Mouse (Mus musculus) embryonic facial prominence, embryonic 11.5 days (tissue): ENCODE results near the gene Amh. TPM values are rescaled to one million over a fixed set of nuclear protein-coding genes. Genes with fewer than 3 reads are reported as not detected.
A peak's percentile ranks its signal among the peaks of the same experiment; 100 is the strongest.

Experiments used
- ATAC-seq: fragments of 200-750 bp; cut with Nextera tagmentation; replicated peaks from 2 replicates; pipeline ENCODE4 v1.8.0; 2017; ENCODE audit warnings: low read depth; ENCODE audit not compliant: insufficient number of reproducible peaks, low FRiP score, low TSS enrichment
- DNase-seq: peaks from one replicate; pipeline ENCODE4 v3.0.0-alpha.2; 2015; ENCODE audit warnings: low spot score
- H3K27ac ChIP-seq: fragments of 300-500 bp; sonication (generic); replicated peaks from 2 replicates; pipeline ENCODE4 v1.5.1; 2014; ENCODE audit warnings: mild to moderate bottlenecking, low read depth, low read length, control low read depth
- H3K27me3 ChIP-seq: fragments of 300-500 bp; sonication (generic); 2 replicates; pipeline ENCODE4 v1.6.1; 2014; ENCODE audit warnings: mild to moderate bottlenecking, low read length, moderate library complexity, mixed read lengths; ENCODE audit not compliant: control insufficient read depth, insufficient read depth
- H3K36me3 ChIP-seq: fragments of 300-500 bp; sonication (generic); replicated peaks from 2 replicates; pipeline ENCODE4 v1.6.1; 2014; ENCODE audit warnings: low read depth, mild to moderate bottlenecking, low read length, moderate library complexity, mixed read lengths; ENCODE audit not compliant: control insufficient read depth, insufficient read depth
- H3K4me1 ChIP-seq: fragments of 300-500 bp; sonication (generic); 2 replicates; pipeline ENCODE4 v1.6.1; 2014; ENCODE audit warnings: low read length, mixed read lengths; ENCODE audit not compliant: control insufficient read depth, insufficient read depth
- H3K4me2 ChIP-seq: fragments of 300-500 bp; sonication (generic); 2 replicates; pipeline ENCODE4 v1.6.1; 2014; ENCODE audit warnings: low read depth, mild to moderate bottlenecking, control low read depth, low read length, moderate library complexity
- H3K4me3 ChIP-seq: fragments of 300-500 bp; sonication (generic); 2 replicates; pipeline ENCODE4 v1.5.1; 2014; ENCODE audit warnings: low read depth, low read length, control low read depth
- H3K9ac ChIP-seq: fragments of 300-500 bp; sonication (generic); replicated peaks from 2 replicates; pipeline ENCODE4 v1.6.1; 2014; ENCODE audit warnings: mild to moderate bottlenecking, control low read depth, low read length
- H3K9me3 ChIP-seq: fragments of 300-500 bp; sonication (generic); replicated peaks from 2 replicates; pipeline ENCODE4 v1.6.1; 2016; ENCODE audit warnings: mild to moderate bottlenecking, low read length, inconsistent platforms, mixed read lengths; ENCODE audit not compliant: control insufficient read depth
- WGBS: fragments of 180-500 bp; shearing (Covaris S2); extraction: QIAGEN DNeasy Blood & Tissue Kit; methylation state at CpG from one replicate; pipeline ENCODE4 v1.1.7; 2014; 5-methylcytosine and 5-hydroxymethylcytosine counted together
- polyA plus RNA-seq: library from polyadenylated mRNA; unstranded; fragments of >200 nt; fragmentation: Nextera tagmentation; extraction: Ambion mirVana; gene quantifications from 2 replicates; pipeline ENCODE4 v1.2.1, GENCODE M21; 2014

Gene Amh
- polyA plus RNA-seq, 1 experiment from 2014 or later = not detected

DNA sequence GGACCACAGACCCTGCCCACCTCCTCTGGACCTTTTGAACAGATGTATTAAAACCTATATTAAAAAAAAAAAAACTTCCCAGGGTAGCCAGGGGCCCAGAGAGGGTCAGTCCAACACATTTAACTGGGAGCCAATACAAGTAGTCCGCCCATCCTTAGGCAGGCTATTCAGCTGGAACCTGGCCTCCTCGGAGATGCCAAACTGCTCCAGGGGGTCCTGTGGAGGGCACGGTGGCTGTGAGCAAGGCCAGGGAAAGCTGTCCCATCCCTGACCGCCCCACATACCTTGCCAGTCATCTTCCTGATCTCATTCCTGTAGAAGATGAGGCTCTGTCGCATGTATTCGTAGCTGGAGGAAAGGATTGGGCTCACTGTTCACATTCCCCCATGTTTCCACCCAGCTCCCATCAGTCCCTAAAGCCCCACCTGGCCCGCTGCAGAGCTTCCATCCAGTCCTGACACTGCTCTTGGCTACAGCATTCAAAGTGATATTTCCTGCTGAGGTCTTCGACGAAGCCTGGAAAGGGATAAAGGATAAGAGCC lies 8.7 kb upstream of the Amh start:
- peak overlapping the region; percentile 87 for H3K4me3 ChIP-seq
- no peak for ATAC-seq
- DNase-seq = no peak
- 84% methylated on average over 9 of the region's 9 CpGs for WGBS
- H3K4me1 ChIP-seq = no peaks in the 10 kb centered on the region
- H3K4me2 ChIP-seq = no peak overlapping the region; the same call in 1 of the 2 replicates
- no peak overlapping the region for H3K9ac ChIP-seq
- H3K36me3 ChIP-seq = peaks cover 15% of the 10 kb centered on the region
- H3K9me3 ChIP-seq = no peaks in the 10 kb centered on the region
- no peaks in the 10 kb centered on the region for H3K27me3 ChIP-seq
- H3K27ac ChIP-seq = no peak overlapping the region

DNA sequence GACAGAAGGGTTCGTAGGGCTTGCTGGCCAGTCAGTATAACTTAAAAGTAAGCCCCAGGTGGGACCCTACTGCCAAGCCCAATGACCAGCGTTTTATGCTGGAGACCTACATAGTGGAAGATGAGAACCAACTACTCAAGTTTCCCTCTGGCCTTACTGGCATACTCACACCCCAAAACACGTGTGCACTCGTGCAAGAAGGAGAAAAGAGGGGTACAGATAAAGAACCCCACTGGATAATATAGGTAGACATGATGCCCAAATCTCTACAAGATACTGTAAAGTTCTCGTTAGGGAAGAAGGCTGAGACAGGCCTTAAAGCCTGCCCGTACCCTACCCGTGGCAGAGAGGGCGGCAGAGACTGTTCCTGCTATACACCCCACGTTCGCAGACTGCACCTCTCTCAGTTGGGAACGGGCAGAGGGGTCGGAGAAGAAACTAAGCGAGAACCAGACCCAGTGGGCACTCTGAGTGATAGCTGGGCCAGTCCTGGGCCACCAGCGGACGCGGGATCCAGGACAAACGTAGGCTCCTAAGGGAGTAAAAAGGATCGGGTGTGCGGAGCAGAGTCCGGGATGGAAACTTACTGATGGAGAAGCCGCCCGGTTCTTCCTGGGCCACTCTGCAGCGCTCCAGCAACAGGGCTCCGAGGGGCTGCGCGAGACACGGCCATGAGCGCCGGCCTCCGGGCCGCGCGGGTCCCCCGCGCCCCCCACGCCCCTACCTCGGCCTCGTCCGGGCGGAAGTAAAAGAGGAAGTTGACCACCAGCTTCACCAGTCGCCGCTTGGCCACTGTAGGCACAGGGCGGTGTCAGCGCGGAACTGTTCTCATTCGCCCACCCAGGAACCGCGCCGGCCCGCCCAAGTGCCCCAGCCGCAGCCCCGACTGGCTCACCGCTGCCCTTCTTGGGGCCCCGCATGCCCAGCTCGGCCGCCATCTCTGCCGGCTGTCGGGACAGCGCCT lies 7.6 kb upstream of the Amh start:
- no peaks in the 10 kb centered on the region for H3K27me3 ChIP-seq
- ATAC-seq (peak; percentile 63), DNase-seq (no peak)
- H3K4me3 ChIP-seq = peak overlapping the region; percentile 87
- H3K27ac ChIP-seq = peak overlapping the region; percentile 96
- peak overlapping the region; percentile 89 for H3K4me2 ChIP-seq
- peaks cover 12% of the 10 kb centered on the region for H3K36me3 ChIP-seq
- peak overlapping the region; percentile 94 for H3K9ac ChIP-seq
- H3K9me3 ChIP-seq = no peaks in the 10 kb centered on the region
- H3K4me1 ChIP-seq = no peaks in the 10 kb centered on the region
- WGBS = 2% methylated on average over 59 of the region's 59 CpGs

DNA sequence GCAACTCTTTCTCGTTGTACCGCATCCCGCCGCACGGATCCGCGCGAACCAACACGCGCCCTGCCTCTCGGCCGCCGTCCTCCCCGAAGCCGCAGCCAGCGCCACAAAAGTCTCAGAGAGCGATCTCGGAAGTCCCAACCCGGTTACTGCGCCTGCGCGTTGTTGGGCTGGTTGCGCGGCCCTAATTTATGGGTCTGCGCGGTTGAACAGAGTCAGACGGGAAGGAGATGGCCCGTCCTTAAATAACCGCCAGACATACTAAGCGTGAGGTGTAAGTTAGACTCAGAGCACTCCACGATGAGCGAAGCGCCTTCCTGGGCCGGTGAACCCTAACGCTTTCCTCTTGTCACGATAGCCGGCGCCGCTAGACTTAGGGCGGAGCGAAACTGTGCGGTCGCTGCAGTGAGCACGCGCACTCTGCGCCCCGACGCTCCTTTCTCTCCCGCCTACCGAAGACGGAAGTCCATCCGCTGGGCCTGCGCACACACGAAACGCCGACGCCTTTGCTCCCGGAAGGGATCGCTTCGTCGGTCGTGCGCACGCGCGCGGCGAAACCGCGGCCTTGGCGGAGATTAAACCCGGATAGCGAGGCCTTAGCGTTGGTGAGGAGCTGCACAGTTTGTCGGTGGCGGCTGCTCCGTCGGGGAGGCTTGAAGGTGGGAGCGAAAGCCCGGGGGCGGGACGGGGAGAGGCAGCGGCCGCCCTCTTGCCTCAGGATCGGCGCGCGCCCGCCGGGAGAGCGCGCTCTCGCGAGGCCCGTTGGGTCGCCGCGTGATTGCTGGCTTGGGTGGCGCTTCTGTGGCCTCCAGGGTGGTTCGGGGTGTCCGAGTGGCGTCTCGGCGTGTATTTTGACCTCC lies 6.7 kb upstream of the Amh start, which contains the start of the genes Sf3a2 and Plekhj1:
Sf3a2 (plus strand) TSS at position 49 of the 857 bp plus-strand sequence.
Plekhj1 (minus strand) TSS at position 477 of the 857 bp plus-strand sequence.
- Histone ChIP-seq H3K4me3 (peak within 1 kb of the TSS; percentile 87), H3K4me1 (no peaks in the 10 kb centered on the region), H3K36me3 (peaks cover 13% of the 10 kb centered on the region), H3K9ac (peak within 1 kb of the TSS; percentile 94), H3K9me3 (no peaks in the 10 kb centered on the region), H3K4me2 (peak within 1 kb of the TSS; percentile 89), H3K27me3 (no peaks in the 10 kb centered on the region), H3K27ac (peak within 1 kb of the TSS; percentile 96)
- ATAC-seq (peak; percentile 84), DNase-seq (peak; percentile 96)
- WGBS = under 1% methylated on average over 102 of the region's 104 CpGs

DNA sequence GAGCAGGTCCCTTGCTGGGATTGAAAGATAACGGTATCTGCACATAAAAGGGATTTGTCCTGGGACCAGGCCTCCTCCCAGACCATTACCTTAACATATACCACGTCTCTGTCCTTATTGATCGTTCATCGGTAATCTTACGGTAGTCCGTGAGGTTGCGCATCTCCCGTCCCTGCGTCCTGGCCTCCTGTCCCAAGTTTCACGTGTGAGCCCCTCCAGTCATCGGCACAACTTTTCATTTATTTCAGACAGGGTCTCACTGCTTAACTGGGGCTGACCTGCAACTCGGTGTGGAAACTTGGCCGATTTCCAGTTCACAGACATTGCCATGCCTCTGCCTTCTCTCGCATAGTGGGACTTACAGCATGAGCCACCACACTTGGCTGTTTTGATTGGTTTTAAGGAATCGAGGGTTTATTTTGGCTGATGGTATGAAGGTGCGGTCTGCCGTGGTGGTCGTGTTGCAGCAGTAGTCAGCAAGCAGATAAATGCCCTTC lies 5.9 kb upstream of the Amh start:
- Histone ChIP-seq H3K27me3 (no peaks in the 10 kb centered on the region), H3K9me3 (no peaks in the 10 kb centered on the region), H3K4me3 (peak overlapping the region; percentile 87), H3K4me2 (peak overlapping the region; percentile 81), H3K27ac (peak overlapping the region; percentile 96), H3K9ac (peak overlapping the region; percentile 94), H3K36me3 (peaks cover 16% of the 10 kb centered on the region), H3K4me1 (no peaks in the 10 kb centered on the region)
- ATAC-seq (no peak), DNase-seq (no peak)
- 4% methylated on average over 18 of the region's 18 CpGs for WGBS

DNA sequence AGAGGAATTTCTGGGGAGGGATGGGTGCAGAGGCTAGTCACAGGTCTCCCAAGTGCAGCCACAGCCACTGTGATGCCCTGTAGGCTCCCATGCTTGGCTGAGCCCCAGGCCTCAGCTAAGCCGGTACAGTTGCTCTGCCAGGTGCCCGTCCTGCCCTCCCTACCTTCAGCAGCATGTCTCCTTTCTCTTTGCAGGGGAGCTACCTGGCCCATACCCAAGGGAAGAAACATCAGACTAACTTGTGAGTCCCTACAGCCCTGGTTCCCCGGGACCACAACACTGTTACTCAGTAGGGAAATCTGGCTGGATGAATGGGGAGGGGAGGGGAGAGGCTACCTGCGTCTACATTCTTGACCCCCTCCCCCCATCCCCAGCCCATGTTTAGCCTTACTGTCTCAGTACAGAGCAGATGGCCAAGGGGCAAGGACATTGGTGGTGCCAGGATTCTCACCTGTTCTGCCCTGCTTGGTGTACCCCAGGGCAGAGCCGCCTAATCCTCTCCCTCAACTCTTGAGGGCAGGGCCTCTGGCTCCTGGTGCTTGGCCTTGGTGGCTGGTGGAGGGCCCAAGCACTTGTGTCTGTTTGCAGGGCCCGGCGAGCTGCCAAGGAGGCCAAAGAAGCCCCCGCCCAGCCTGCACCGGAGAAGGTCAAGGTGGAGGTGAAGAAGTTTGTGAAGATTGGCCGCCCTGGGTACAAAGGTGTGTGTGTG lies 2.7 kb upstream of the Amh start:
- H3K4me1 ChIP-seq = peaks cover 9% of the 10 kb centered on the region
- H3K9ac ChIP-seq = no peak overlapping the region
- no peaks in the 10 kb centered on the region for H3K9me3 ChIP-seq
- peaks cover 2% of the 10 kb centered on the region; the same call in 1 of the 2 replicates for H3K27me3 ChIP-seq
- peaks cover 20% of the 10 kb centered on the region for H3K36me3 ChIP-seq
- DNase-seq (no peak), ATAC-seq (no peak)
- H3K27ac ChIP-seq = no peak overlapping the region
- 89% methylated on average over 10 of the region's 10 CpGs for WGBS
- H3K4me2 ChIP-seq = no peak overlapping the region
- no peak overlapping the region for H3K4me3 ChIP-seq

DNA sequence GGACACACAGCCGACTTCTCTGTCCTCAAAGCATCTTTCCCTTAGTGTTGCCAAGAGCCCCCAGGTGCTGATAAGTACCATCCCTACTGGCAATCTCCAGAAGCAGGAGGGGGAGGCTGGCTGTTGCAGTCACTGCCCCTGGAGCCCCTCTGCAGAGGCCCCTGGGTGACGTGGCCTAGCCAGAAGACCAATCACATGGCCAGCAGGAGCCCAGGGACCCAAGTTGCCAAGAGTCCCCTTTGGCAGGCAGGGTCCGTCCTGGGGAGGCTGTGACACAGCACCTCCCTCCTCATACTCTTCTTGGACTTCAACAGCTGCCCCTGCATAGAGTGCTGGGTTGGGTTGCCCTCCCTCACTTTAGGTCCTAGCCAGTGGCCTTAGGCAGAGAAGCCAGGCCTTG lies 2.0 kb upstream of the Amh start:
- peaks cover 2% of the 10 kb centered on the region; the same call in 1 of the 2 replicates for H3K27me3 ChIP-seq
- H3K36me3 ChIP-seq = peaks cover 20% of the 10 kb centered on the region
- no peak overlapping the region for H3K4me3 ChIP-seq
- peaks cover 9% of the 10 kb centered on the region for H3K4me1 ChIP-seq
- H3K4me2 ChIP-seq = no peak overlapping the region
- H3K27ac ChIP-seq = no peak overlapping the region
- no peaks in the 10 kb centered on the region for H3K9me3 ChIP-seq
- no peak overlapping the region for H3K9ac ChIP-seq
- DNase-seq (no peak), ATAC-seq (no peak)
- 97% methylated on average over 3 of the region's 3 CpGs for WGBS

DNA sequence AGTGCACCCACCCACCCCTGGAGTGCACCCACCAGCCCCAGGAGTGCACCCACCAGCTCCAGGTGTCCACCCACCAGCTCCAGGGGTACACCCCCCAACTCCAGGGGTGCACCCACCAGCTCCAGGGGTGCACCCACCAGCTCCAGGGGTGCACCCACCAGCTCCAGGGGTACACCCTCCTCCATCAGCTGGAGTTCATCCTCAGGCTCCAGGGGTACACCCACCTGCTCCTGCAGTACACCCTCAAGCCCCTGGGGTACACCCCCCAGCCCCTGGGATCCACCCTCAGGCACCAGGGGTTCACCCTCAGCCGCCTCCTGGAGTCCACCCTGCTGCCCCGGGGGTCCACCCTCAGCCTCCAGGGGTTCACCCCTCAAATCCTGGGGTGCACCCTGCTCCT lies 703 bp upstream of the Amh start:
- peaks cover 11% of the 10 kb centered on the region for H3K4me1 ChIP-seq
- H3K36me3 ChIP-seq = peaks cover 20% of the 10 kb centered on the region
- no peak overlapping the region for H3K4me3 ChIP-seq
- no peaks in the 10 kb centered on the region for H3K9me3 ChIP-seq
- H3K27ac ChIP-seq = no peak overlapping the region
- ATAC-seq (no peak), DNase-seq (no peak)
- H3K9ac ChIP-seq = no peak overlapping the region
- H3K27me3 ChIP-seq = peaks cover 5% of the 10 kb centered on the region
- WGBS = 100% methylated on average over 2 of the region's 2 CpGs
- no peak overlapping the region for H3K4me2 ChIP-seq
